Mouse (Mus musculus): ENCODE results near the gene Hist1h4i.

Gene Hist1h4i

GRCm38 (mm10) chr13:22036986-22037385 lies 4.2 kb downstream of the Hist1h4i start:
- no peak for DNase-seq (ENCODE audit: low spot score)

GRCm38 (mm10) chr13:22036149-22036956 lies 4.8 kb downstream of the Hist1h4i start:
- DNase-seq (ENCODE audit: low spot score), result peak; percentile 72

- DNase-seq (ENCODE audit: low spot score), result peak; percentile 95
These were observed 5.7 kb downstream of the Hist1h4i start, which contains the start of the genes Hist1h2ah and Hist1h2bk for GRCm38 (mm10) chr13:22035267-22036148. Gene Hist1h2ah (minus strand): TSS chr13:22035568. Gene Hist1h2bk (plus strand): TSS chr13:22035870.

GRCm38 (mm10) chr13:22034443-22035266 lies 6.5 kb downstream of the Hist1h4i start:
- peak; percentile 58 for DNase-seq (ENCODE audit: low spot score)

- DNase-seq (ENCODE audit: low spot score), result peak; percentile 32
These were observed 7.3 kb downstream of the Hist1h4i start for GRCm38 (mm10) chr13:22033741-22034442.

- DNase-seq (ENCODE audit: low spot score), result peak; percentile 59
These were observed 10.7 kb downstream of the Hist1h4i start for GRCm38 (mm10) chr13:22030493-22030892.

- peak; percentile 60 for DNase-seq (ENCODE audit: low spot score)
These were observed 11.2 kb downstream of the Hist1h4i start for GRCm38 (mm10) chr13:22029928-22030327.

- DNase-seq (ENCODE audit: low spot score), result peak; percentile 97
These were observed 12.3 kb downstream of the Hist1h4i start for GRCm38 (mm10) chr13:22028673-22029460.

- DNase-seq (ENCODE audit: low spot score), result peak; percentile 91
These were observed 14.8 kb downstream of the Hist1h4i start for GRCm38 (mm10) chr13:22026058-22027031.

- DNase-seq (ENCODE audit: low spot score), result peak; percentile 88
These were observed 18.9 kb downstream of the Hist1h4i start for GRCm38 (mm10) chr13:22022241-22022640.

- peak; percentile 54 for DNase-seq (ENCODE audit: low spot score)
These were observed 19.6 kb downstream of the Hist1h4i start for GRCm38 (mm10) chr13:22021581-22021980.

- DNase-seq (ENCODE audit: low spot score), result peak; percentile 78
These were observed 20.2 kb downstream of the Hist1h4i start for GRCm38 (mm10) chr13:22020901-22021339.

GRCm38 (mm10) chr13:22019934-22020835 lies 21.0 kb downstream of the Hist1h4i start:
- DNase-seq (ENCODE audit: low spot score), result peak; percentile 36

GRCm38 (mm10) chr13:22015479-22016450 lies 25.4 kb downstream of the Hist1h4i start:
- peak; percentile 79 for DNase-seq (ENCODE audit: low spot score)

- peak; percentile 27 for DNase-seq (ENCODE audit: low spot score)
These were observed 26.7 kb downstream of the Hist1h4i start for GRCm38 (mm10) chr13:22014411-22014845.

GRCm38 (mm10) chr13:22013716-22014115 lies 27.4 kb downstream of the Hist1h4i start:
- no peak for DNase-seq (ENCODE audit: low spot score)

GRCm38 (mm10) chr13:22009642-22010041 lies 31.5 kb downstream of the Hist1h4i start, which contains the start of gene Prss16:
Gene Prss16 (minus strand): TSS chr13:22009742.
- DNase-seq (ENCODE audit: low spot score), result no peak

All from embryo, embryonic 10 days (tissue).